ENCODE assay signal across 8 mouse cellular contexts in genomic region chr5:3341111-3341911, GRCm38 (mm10). TPM values are rescaled to one million over a fixed set of nuclear protein-coding genes. Genes with fewer than 3 reads are reported as not detected.
A peak's percentile ranks its signal among the peaks of the same experiment; 100 is the strongest.
DNase-seq lines count a peak whose midpoint lies in the region; ATAC-seq and TF ChIP-seq lines count a peak whose summit lies in the region.

Cdk6 (plus strand) TSS chr5:3341485.

- H3K4me3 ChIP-seq in MEL (ENCODE audit: control insufficient read depth in 1 of 2, insufficient read depth in 1 of 2, low read depth in 2 of 2, low read length in 2 of 2) = peak within 1 kb of the TSS; percentile 74 to 98
- H3K4me3 ChIP-seq in hindbrain, embryonic 12.5 days = peak within 1 kb of the TSS; percentile 56
- peak within 1 kb of the TSS; percentile 82 for H3K4me3 ChIP-seq in macrophage (ENCODE audit: inconsistent target)

- WGBS in hindbrain, embryonic 12.5 days = under 1% methylated on average over 58 of the region's 59 CpGs
- under 1% methylated on average over 48 of the region's 59 CpGs for WGBS in macrophage (ENCODE audit: missing documents)

- peak within 1 kb of the TSS; percentile 98 for H3K9ac ChIP-seq in MEL (ENCODE audit: control insufficient read depth, low read depth, low read length, poor library complexity, severe bottlenecking)
- peak within 1 kb of the TSS; percentile 59 for H3K9ac ChIP-seq in hindbrain, embryonic 12.5 days

- peak within 1 kb of the TSS; percentile 93 for H3K4me2 ChIP-seq in hindbrain, embryonic 12.5 days (replicated peaks)

- TF ChIP-seq EP300 in MEL (IDR thresholded peaks at IDR 0.05; ENCODE audit: low read depth in 1 of 2, low read length in 2 of 2) = no peak; a peak in 1 of 4 replicates

- peaks cover 60% of the 10 kb centered on the region for H3K79me2 ChIP-seq in MEL (ENCODE audit: control insufficient read depth, insufficient read depth, low read length, poor library complexity)
- peaks cover 38% of the 10 kb centered on the region for H3K79me2 ChIP-seq in macrophage (ENCODE audit: inconsistent target)

- H3K27me3 ChIP-seq in MEL (ENCODE audit: control insufficient read depth in 1 of 2, insufficient read depth in 2 of 2, low read length in 2 of 2) = no peaks in the 10 kb centered on the region
- peaks cover 24% of the 10 kb centered on the region for H3K27me3 ChIP-seq in hindbrain, embryonic 12.5 days

- H3K27ac ChIP-seq in MEL (ENCODE audit: control insufficient read depth, low read depth, low read length) (peak within 1 kb of the TSS; percentile 95), macrophage (peak within 1 kb of the TSS; percentile 86)
- peak within 1 kb of the TSS; percentile 68 for H3K27ac ChIP-seq in hindbrain, embryonic 12.5 days

- peaks cover 3 to 6% of the 10 kb centered on the region in 2 experiments; a peak in 2 of 4 replicates for H3K4me1 ChIP-seq in MEL (ENCODE audit: control insufficient read depth in 1 of 2, insufficient read depth in 2 of 2, low read length in 2 of 2)
- H3K4me1 ChIP-seq in hindbrain, embryonic 12.5 days = peaks cover 24% of the 10 kb centered on the region

- no peaks in the 10 kb centered on the region for H3K9me3 ChIP-seq in MEL (replicated peaks; ENCODE audit: insufficient read depth, low read length)
- no peaks in the 10 kb centered on the region for H3K9me3 ChIP-seq in hindbrain, embryonic 12.5 days (replicated peaks)

- TF ChIP-seq RAD21 in MEL (IDR thresholded peaks at IDR 0.05; ENCODE audit: low read depth, low read length) = no peak

- peak; percentile 73 for DNase-seq in MEL (ENCODE audit: low read depth, low spot score)
- DNase-seq in cerebellum, adult 9-11 months = peak; percentile 4
- peak; percentile 15 to 43 for DNase-seq in frontal cortex, postnatal 10 days (ENCODE audit: low spot score in 2 of 2)
- DNase-seq in layer of hippocampus, postnatal 36 days = peak; percentile 20 to 23
- peak; percentile 15 for DNase-seq in right cerebral cortex, adult 18-20 months
- DNase-seq in urinary bladder, postnatal 4 days (ENCODE audit: low spot score in 2 of 2) = peak; percentile 54 to 63

- peaks cover 5 to 13% of the 10 kb centered on the region in 2 experiments for H3K36me3 ChIP-seq in MEL (ENCODE audit: control insufficient read depth in 1 of 2, insufficient read depth in 2 of 2, low read length in 2 of 2)
- H3K36me3 ChIP-seq in hindbrain, embryonic 12.5 days = no peaks in the 10 kb centered on the region
- H3K36me3 ChIP-seq in macrophage (ENCODE audit: inconsistent target) = no peaks in the 10 kb centered on the region

- no peak for TF ChIP-seq CTCF in MEL (IDR thresholded peaks at IDR 0.05 in 2 of 3, conservative IDR thresholded peaks at IDR 0.05 in 1 of 3; ENCODE audit: control insufficient read depth in 1 of 3, insufficient read depth in 1 of 3, low read depth in 2 of 3, low read length in 3 of 3, poor library complexity in 1 of 3, severe bottlenecking in 1 of 3)

- TF ChIP-seq POLR2A in MEL (IDR thresholded peaks at IDR 0.05; ENCODE audit: control insufficient read depth in 1 of 2, insufficient read depth in 1 of 2, low read depth in 1 of 2, low read length in 2 of 2, poor library complexity in 1 of 2) = peak; percentile 51 to 56; a peak in 2 of 4 replicates

- ATAC-seq in hindbrain, embryonic 12.5 days (ENCODE audit: low FRiP score) = peak; percentile 33

TF ChIP-seq in MEL, 35 proteins besides CTCF, POLR2A, EP300 and RAD21:
- TF ChIP-seq USF1 (IDR thresholded peaks at IDR 0.05; ENCODE audit: low read depth, low read length) = no peak; the same call in 1 of the 2 replicates
- TF ChIP-seq MAZ (IDR thresholded peaks at IDR 0.05; ENCODE audit: low read depth, low read length) = peak; percentile 77; the same call in 1 of the 2 replicates
- TF ChIP-seq POLR2AphosphoS5 (IDR thresholded peaks at IDR 0.05; ENCODE audit: borderline replicate concordance, low read depth, low read length) = no peak
- no peak for TF ChIP-seq ZC3H11A (IDR thresholded peaks at IDR 0.05; ENCODE audit: low read depth, low read length)
- no peak for TF ChIP-seq ELF1 (IDR thresholded peaks at IDR 0.05; ENCODE audit: low read depth, low read length)
- TF ChIP-seq MAFK (IDR thresholded peaks at IDR 0.05; ENCODE audit: borderline replicate concordance, low read depth, low read length) = no peak
- TF ChIP-seq MXI1 (IDR thresholded peaks at IDR 0.05; ENCODE audit: low read depth, low read length) = peak; percentile 86
- TF ChIP-seq RCOR1 (IDR thresholded peaks at IDR 0.05; ENCODE audit: low read depth, low read length) = no peak
- TF ChIP-seq HCFC1 (IDR thresholded peaks at IDR 0.05; ENCODE audit: low read depth, low read length) = peak; percentile 50
- TF ChIP-seq MAX (IDR thresholded peaks at IDR 0.05; ENCODE audit: low read length) = peak; percentile 60
- TF ChIP-seq MYC (IDR thresholded peaks at IDR 0.05; ENCODE audit: low read depth, low read length) = peak; percentile 38; the same call in 1 of the 2 replicates
- TF ChIP-seq USF2 (IDR thresholded peaks at IDR 0.05; ENCODE audit: borderline replicate concordance in 1 of 2, insufficient read depth in 1 of 2, low read depth in 1 of 2, low read length in 2 of 2) = no peak
- no peak for TF ChIP-seq MEF2A (IDR thresholded peaks at IDR 0.05; ENCODE audit: extremely low read depth, insufficient replicate concordance, low read depth, low read length, poor library complexity, severe bottlenecking)
- TF ChIP-seq TAL1 (IDR thresholded peaks at IDR 0.05; ENCODE audit: low read length) = no peak
- TF ChIP-seq ETS1 (IDR thresholded peaks at IDR 0.05; ENCODE audit: low read depth, low read length) = peak; percentile 17; the same call in 1 of the 2 replicates
- TF ChIP-seq CHD1 (IDR thresholded peaks at IDR 0.05; ENCODE audit: low read depth, low read length) = 0 out of 2 replicates have a peak, but pooled peaks have one; percentile 58
- TF ChIP-seq TCF12 (IDR thresholded peaks at IDR 0.05; ENCODE audit: low read depth, low read length) = peak; percentile 52
- TF ChIP-seq BHLHE40 (IDR thresholded peaks at IDR 0.05; ENCODE audit: borderline replicate concordance, low read depth, low read length) = 0 out of 2 replicates have a peak, but pooled peaks have one; percentile 49
- TF ChIP-seq GATA1 (IDR thresholded peaks at IDR 0.05; ENCODE audit: low read depth, low read length) = no peak
- peak; percentile 20; the same call in 1 of the 2 replicates for TF ChIP-seq GABPA (IDR thresholded peaks at IDR 0.05; ENCODE audit: low read depth, low read length)
- TF ChIP-seq SIN3A (IDR thresholded peaks at IDR 0.05; ENCODE audit: low read length) = peak; percentile 59
- TF ChIP-seq CHD2 (IDR thresholded peaks at IDR 0.05; ENCODE audit: low read length) = no peak
- no peak; the same call in 1 of the 2 replicates for TF ChIP-seq KAT2A (conservative IDR thresholded peaks at IDR 0.05; ENCODE audit: low read depth, low read length)
- TF ChIP-seq NELFE (IDR thresholded peaks at IDR 0.05; ENCODE audit: low read depth, low read length) = peak; percentile 56
- no peak for TF ChIP-seq ZNF384 (IDR thresholded peaks at IDR 0.05; ENCODE audit: low read depth, low read length)
- 0 out of 2 replicates have a peak, but pooled peaks have one; percentile 7 for TF ChIP-seq POLR2AphosphoS2 (IDR thresholded peaks at IDR 0.05; ENCODE audit: low read length)
- TF ChIP-seq TBP (IDR thresholded peaks at IDR 0.05; ENCODE audit: low read depth, low read length) = peak; percentile 20; the same call in 1 of the 2 replicates
- TF ChIP-seq UBTF (IDR thresholded peaks at IDR 0.05; ENCODE audit: borderline replicate concordance, insufficient read depth, low read depth, low read length) = peak; percentile 94; the same call in 1 of the 2 replicates
- no peak for TF ChIP-seq E2F4 (IDR thresholded peaks at IDR 0.05; ENCODE audit: borderline replicate concordance, low read depth, low read length)
- peak; percentile 73; the same call in 1 of the 2 replicates for TF ChIP-seq ZMIZ1 (IDR thresholded peaks at IDR 0.05; ENCODE audit: low read depth, low read length)
- TF ChIP-seq ZKSCAN1 (IDR thresholded peaks at IDR 0.05; ENCODE audit: low read depth, low read length) = no peak
- no peak for TF ChIP-seq JUND (IDR thresholded peaks at IDR 0.05; ENCODE audit: low read depth, low read length)
- 0 out of 2 replicates have a peak, but pooled peaks have one; percentile 6 for TF ChIP-seq SMC3 (IDR thresholded peaks at IDR 0.05; ENCODE audit: low read depth, low read length)
TF ChIP-seq in MEL: peak in this region for 17.

RNA-seq across cellular contexts. Expression of gene Cdk6, which starts in this region (rescaled TPM):
- 195 and 197 TPM in 2 replicates for total RNA-seq in MEL (2012; rRNA removed)
- polyA plus RNA-seq in MEL (2012; ENCODE audit: insufficient read depth in 1 of 2, insufficient read length in 2 of 2, low read depth in 1 of 2, low replicate concordance in 2 of 2, missing spikeins in 1 of 2) = 100 to 1,000 TPM in 1 of 2 experiments, 10 to 100 TPM in 1; 79.0 to 318 TPM
- polyA plus RNA-seq in hindbrain, embryonic 12.5 days (2016; fragmentation: Nextera tagmentation; extraction: Ambion mirVana) = 18.0 and 19.1 TPM in 2 replicates
- 1 to 10 TPM; 4.4 to 4.6 TPM for total RNA-seq in layer of hippocampus, postnatal 36 days (2021)
- total RNA-seq in macrophage (2018; cell fraction: chromatin; rRNA removed) = 1,000 to 10,000 TPM in 1 of 26 experiments, 100 to 1,000 TPM in 24, 10 to 100 TPM in 1; 90.3 to 1,159 (median 221) TPM
- 100 to 1,000 TPM in 1 of 26 experiments, 10 to 100 TPM in 25; 36.6 to 113 (median 61.9) TPM for total RNA-seq in macrophage (2018; cell fraction: cytosol; rRNA removed)
- total RNA-seq in macrophage (2018; cell fraction: nucleus; rRNA removed) = 100 to 1,000 TPM in 24 of 26 experiments, 10 to 100 TPM in 2; 91.9 to 814 (median 168) TPM
- polyA plus RNA-seq in macrophage (2018) = 15.0 to 53.3 TPM (median 24.2 TPM) in 3 replicates

Comparison
In these comparisons a context has a peak if more than half of its experiments do, and no peak if none do; other contexts are left out.
1. Peak in every context shown above with its lines: DNase-seq, ATAC-seq, H3K4me3 ChIP-seq and H3K27ac ChIP-seq.
2. RNA of gene Cdk6 (total RNA-seq): 195 to 197 TPM in MEL; 4.4 to 4.6 TPM in layer of hippocampus, postnatal 36 days; every median in the first group is over 10 times any median in the second.
3. DNase-seq: peak in every context shown above with its lines; median percentile 73 in MEL; 58 in urinary bladder, postnatal 4 days; 29 in frontal cortex, postnatal 10 days; 22 in layer of hippocampus, postnatal 36 days; 15 in right cerebral cortex, adult 18-20 months; 4 in cerebellum, adult 9-11 months.